Mouse (Mus musculus): ENCODE results near the gene Tmem29. TPM values are rescaled to one million over a fixed set of nuclear protein-coding genes. Genes with fewer than 3 reads are reported as not detected.
"Not testable (repeated sequence)": the region's sequence is repeated elsewhere in the genome, so short reads cannot be mapped to it uniquely, and the experiment has no call there.

The Tmem29 gene
- 57.9 and 59.9 TPM in 2 replicates for polyA plus RNA-seq (2012; rRNA removed)

DNA sequence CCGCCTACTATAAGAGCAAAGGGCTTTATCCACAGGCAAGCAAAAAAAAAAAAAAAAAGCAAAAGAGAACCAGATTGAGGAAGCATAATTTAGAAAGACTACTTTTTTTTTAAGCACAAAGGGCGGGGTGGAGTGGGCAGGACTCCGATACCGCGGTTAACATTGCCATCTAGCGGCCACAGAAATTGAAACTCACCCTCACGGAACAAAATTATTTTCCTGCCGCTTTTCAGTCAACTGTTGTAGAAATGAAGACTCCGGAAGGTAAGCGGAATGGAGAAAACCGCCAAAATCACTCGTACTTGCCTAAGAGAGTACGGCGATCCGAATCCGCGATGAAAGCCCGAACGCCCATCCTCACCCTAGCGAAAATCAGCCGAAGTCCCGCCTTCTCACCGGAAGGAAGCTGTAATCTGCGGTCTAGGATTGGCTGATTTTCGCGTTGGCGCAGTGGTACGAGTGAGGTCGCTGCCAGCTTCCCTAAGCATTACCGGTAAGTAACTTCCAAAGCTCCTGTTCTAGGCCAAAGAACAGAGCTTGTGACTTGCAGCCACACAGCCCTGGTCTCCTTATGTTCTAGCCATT is at the start of gene Tmem29:
TSS of gene Tmem29 (minus strand) at position 389 of the 585 bp plus-strand sequence.
- TF ChIP-seq CTCF (IDR thresholded peaks at IDR 0.05; ENCODE audit: borderline replicate concordance, extremely low read depth, insufficient read depth, insufficient read length), result peak; percentile 65; the same call in 1 of the 2 replicates
- TF ChIP-seq POLR2A (IDR thresholded peaks at IDR 0.05; ENCODE audit: borderline replicate concordance, extremely low read depth, insufficient read depth, insufficient read length, poor library complexity, severe bottlenecking), result no peak
- DNase-seq (ENCODE audit: low read depth), result peak; percentile 97

DNA sequence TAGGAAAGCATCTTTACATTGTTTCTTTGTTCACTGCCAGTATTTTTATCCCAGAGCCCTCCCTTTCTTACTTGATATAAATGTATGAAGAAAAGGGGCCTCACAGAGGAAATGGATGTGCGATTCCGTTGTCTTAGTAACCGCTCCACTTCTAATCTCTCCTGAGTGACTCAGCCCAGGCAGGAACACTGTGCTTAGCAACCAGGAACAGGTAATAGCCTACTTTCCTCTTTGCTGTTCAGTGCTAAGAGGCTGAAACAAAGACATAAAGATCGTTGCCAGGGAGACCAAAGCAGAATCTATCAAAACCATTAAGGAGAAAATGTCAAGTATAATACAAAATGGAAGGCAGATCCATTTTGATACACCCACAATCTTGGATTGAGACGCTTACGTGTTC is 49.7 kb upstream of the Tmem29 start:
- DNase-seq (ENCODE audit: low read depth), result peak; percentile 80

DNA sequence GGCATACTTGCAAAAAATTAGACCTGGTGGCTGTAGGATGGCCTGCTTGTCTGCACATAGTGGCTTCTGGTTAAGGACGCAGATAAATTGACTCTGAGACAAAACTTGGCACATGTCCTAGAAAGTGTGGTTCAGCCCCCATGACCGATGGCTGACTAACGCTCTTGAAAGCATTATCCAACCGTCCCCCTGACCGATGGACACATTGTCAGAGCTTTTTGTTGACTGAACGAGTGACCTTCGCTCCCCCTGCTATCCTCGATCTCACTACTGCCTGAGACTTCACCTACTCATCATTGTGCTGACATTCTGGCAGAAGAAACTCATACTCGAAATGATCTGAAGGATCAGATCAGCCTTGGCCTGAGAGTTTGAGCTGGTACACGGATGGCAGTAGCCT is 28.9 kb upstream of the Tmem29 start:
- not testable (repeated sequence) for DNase-seq (ENCODE audit: low read depth)

More for the DNA sequence above, 49.7 kb upstream of the Tmem29 start:
- TF ChIP-seq POLR2A (IDR thresholded peaks at IDR 0.05; ENCODE audit: borderline replicate concordance, extremely low read depth, insufficient read depth, insufficient read length, poor library complexity, severe bottlenecking) (no peak), CTCF (IDR thresholded peaks at IDR 0.05; ENCODE audit: borderline replicate concordance, extremely low read depth, insufficient read depth, insufficient read length) (no peak)

DNA sequence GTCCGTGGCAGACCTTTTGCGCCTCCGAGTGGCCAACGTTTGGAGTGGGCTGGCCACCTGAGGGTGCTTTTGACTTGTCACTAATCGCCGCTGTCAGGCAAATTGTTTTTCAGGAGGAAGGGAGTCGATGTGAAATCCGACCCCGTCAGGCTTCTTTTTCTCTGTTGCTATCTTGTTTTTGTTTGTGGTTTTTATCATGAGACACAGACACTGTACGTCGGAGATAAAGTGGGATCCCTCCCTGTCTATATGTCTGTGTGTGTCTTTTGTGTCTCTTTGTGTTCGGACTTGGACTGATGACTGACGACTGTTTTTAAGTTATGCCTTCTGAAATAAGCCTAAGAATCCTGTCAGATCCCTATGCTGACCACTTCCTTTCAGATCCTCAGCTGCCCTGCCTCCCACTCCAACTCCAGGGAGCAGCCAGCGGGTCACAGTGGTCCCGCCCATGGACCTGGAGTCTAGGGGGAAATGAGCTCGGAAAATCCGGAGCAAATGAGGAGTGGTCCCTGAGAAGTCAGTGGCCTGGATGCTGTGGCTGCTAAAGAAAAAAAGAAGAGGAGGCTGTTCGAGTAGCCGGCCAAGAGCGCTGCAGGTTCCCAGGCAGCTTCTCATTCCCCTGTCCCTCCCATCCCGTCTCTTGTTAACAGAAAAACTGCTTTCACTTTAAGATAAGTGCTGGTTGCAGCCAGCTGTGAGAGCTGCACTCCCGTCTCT is 27.5 kb upstream of the Tmem29 start:
- not testable (repeated sequence) for DNase-seq (ENCODE audit: low read depth)

DNA sequence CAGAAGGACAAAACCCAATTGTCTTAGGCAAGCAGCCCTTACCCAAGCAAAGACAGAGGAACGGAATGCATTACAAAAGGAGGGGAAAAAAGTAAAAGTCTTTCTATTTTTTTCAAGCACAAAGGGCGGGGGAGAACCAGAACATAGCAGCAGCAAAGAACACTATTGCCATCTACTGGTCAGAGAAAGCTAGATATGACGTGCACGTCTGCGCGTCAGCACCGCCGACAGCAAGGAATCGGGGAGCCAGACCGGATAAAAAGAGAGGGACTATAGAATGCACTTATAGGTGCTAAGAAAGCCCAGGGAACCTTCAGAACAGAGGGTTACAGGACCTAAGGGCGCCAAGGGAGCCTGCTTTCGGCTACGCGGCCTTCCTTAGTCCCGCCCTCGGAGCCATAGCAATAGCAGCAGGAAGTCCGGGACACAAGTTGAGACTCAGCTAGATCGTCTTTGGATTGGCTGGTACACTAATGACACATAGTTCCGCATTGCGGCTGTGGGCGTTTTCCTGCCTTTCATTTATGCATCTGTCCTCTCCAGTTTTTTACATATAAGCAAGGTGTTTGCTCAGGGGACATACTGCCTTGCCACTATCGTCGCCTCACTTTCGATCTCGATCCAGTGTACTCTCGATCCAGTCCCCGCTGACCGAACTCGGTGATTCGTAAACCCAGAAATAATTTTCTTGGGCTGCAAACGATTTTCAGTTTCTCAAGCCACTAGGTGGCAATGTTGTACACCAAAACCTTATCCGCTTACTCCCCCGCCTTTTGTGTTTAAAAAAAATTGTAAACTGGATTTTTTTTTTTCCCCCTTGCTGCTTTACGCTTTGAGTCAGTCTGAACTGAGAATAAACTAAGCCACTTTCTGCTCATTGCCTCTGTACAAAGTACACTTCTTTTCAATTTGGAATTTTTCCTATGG is 19.2 kb upstream of the Tmem29 start:
- DNase-seq (ENCODE audit: low read depth), result peak; percentile 97
- TF ChIP-seq CTCF (IDR thresholded peaks at IDR 0.05; ENCODE audit: borderline replicate concordance, extremely low read depth, insufficient read depth, insufficient read length), result peak; percentile 78
- TF ChIP-seq POLR2A (IDR thresholded peaks at IDR 0.05; ENCODE audit: borderline replicate concordance, extremely low read depth, insufficient read depth, insufficient read length, poor library complexity, severe bottlenecking), result no peak

DNA sequence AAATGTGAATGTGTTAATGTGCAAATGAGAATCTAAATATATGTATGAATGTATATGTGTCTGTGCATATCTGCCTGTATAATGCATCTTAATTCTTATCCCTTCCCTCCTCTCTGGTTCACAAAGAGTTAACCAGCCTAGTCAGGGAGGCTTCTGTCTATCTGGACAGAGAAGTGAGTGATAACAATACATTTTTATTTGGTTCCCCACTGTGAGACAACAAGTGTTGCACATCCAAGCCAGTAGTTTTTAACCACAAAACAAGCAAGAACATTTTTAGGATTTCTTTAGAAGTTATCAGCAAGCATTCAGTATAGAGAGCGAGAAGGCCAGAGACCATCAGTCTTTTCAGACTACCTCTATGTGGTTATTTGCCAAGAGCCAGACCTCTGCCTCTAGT is 12.5 kb upstream of the Tmem29 start:
- TF ChIP-seq POLR2A (IDR thresholded peaks at IDR 0.05; ENCODE audit: borderline replicate concordance, extremely low read depth, insufficient read depth, insufficient read length, poor library complexity, severe bottlenecking) (no peak), CTCF (IDR thresholded peaks at IDR 0.05; ENCODE audit: borderline replicate concordance, extremely low read depth, insufficient read depth, insufficient read length) (no peak)
- no peak for DNase-seq (ENCODE audit: low read depth)

DNA sequence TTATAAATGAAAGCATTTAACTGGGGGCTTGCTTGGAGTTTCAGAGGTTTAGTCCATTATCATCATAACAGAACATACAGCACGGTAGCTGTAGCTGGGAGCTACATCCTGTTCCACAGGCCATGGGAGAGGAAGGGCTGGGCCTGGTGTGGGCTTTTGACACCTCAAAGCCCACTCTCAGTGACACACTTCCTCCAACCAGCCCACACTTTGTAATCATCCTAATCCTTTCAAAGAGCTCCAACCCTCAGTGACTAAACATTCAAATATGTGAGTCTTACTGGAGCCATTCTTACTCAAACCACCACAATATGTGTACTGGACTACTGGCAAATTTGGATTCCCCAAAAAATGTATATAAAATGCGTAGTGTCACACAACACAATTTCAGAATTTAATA is 9.3 kb upstream of the Tmem29 start:
- no peak for TF ChIP-seq POLR2A (IDR thresholded peaks at IDR 0.05; ENCODE audit: borderline replicate concordance, extremely low read depth, insufficient read depth, insufficient read length, poor library complexity, severe bottlenecking)
- TF ChIP-seq CTCF (IDR thresholded peaks at IDR 0.05; ENCODE audit: borderline replicate concordance, extremely low read depth, insufficient read depth, insufficient read length), result no peak
- DNase-seq (ENCODE audit: low read depth), result no peak

DNA sequence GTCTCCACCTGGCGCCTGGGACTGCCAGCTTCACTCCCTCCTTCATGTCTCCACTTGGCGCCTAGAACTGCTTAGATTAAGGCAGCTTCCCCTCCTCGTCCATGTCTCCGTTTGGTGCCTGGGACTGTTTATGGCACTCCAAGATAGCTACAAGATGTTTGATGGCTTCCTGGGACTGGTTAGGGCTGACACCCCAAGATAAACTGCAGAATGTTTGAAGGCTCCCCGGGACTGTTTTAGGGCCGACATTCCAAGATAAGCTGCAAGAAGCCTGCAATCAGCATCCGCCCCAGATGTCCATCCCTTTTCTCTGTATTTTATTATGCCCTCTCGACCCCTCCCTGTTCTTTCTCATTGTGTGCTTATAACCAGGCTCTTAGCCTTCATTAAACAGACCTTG is 7.9 kb upstream of the Tmem29 start:
- DNase-seq (ENCODE audit: low read depth), result not testable (repeated sequence)

DNA sequence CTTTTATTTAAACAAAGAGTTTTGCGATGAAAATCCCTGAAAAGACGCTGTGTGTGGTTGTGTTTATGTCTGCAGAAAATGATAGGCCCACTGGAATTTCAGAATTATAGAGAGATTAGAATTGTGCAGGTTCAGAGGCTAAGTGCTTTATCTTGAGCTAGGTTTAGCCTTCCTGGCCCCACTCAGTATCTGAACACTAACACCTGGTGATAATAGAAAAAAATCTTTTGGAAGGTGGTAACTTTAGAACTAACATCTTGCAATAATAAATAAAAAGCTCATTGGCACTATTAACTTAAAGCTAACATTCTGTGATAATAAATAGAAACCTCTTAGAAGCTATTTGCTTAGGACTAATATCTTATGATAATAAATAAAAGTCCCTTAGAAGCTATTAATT is 1.2 kb upstream of the Tmem29 start:
- TF ChIP-seq CTCF (IDR thresholded peaks at IDR 0.05; ENCODE audit: borderline replicate concordance, extremely low read depth, insufficient read depth, insufficient read length) (no peak), POLR2A (IDR thresholded peaks at IDR 0.05; ENCODE audit: borderline replicate concordance, extremely low read depth, insufficient read depth, insufficient read length, poor library complexity, severe bottlenecking) (no peak)
- DNase-seq (ENCODE audit: low read depth), result no peak

DNA sequence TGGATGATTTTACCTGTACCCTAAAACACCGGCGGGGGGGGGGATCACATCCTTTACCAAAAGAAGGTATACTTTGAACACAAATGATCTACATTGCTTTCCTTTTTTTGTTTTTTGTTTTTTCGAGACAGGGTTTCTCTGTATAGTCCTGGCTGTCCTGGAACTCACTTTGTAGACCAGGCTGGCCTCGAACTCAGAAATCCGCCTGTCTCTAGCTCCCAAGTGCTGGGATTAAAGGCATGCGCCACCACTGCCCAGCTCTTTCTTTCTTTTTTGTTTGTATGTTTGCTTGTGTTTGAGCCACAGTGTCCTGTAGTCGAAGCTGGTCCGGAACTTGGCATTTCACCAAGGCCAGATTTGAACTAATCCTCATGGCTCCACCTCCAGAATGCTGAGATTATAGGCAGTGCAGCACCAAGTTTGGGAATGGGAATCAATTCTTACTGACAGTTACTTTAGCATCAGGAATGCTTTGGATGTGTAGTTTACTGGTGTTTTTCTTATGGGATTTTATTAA is 515 bp upstream of the Tmem29 start:
- DNase-seq (ENCODE audit: low read depth), result peak; percentile 49
- TF ChIP-seq POLR2A (IDR thresholded peaks at IDR 0.05; ENCODE audit: borderline replicate concordance, extremely low read depth, insufficient read depth, insufficient read length, poor library complexity, severe bottlenecking), result no peak
- no peak for TF ChIP-seq CTCF (IDR thresholded peaks at IDR 0.05; ENCODE audit: borderline replicate concordance, extremely low read depth, insufficient read depth, insufficient read length)

DNA sequence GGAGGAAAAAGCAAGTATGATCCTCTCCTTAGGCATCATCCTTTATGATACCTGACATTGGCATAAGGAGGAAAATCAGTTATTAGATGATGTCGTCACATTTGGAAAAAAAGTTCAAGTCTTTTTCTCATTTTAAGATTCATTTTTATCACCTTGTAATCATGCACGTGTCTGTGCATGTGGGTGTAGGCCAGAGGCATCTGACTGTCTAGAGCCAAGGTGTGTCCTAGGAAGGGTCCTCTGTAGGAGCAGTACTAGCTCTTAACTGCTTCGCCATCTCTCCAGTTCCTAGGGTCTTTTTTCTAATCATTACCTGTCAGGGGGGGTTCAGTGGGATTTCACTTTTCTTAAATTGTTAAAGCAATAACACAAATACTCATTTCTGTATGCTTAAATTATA is 818 bp downstream of the Tmem29 start:
- no peak for DNase-seq (ENCODE audit: low read depth)
- TF ChIP-seq CTCF (IDR thresholded peaks at IDR 0.05; ENCODE audit: borderline replicate concordance, extremely low read depth, insufficient read depth, insufficient read length), result no peak
